ENCODE assay signal across 10 mouse cellular contexts in the genomic region with DNA sequence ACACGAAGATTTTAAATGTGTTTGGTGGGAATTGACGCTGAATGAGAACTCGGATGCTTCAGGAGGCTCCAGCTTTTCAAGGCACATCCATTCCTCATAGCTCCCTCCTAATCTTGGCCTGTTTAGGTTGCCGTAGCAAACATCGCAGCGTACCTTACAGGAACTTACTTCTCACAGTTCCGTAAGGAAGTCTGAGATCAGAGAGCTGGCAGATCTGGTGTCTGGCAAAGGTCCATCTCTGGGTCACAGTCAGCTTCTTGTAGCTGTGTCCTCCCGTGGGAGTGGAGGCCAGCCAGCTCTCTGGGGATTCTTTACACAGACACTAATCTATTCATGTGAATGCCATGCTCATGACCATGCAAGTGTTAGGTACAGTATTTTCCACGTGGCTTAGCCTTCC.
A peak's percentile ranks its signal among the peaks of the same experiment; 100 is the strongest.
DNase-seq lines count a peak whose midpoint lies in the region.
"Had no signal": no experiment of that assay in that cellular context is flagged by ENCODE, and none has a peak within 500 bp of the region (broad histone marks: within the 10 kb centered on the region; RNA-seq: fewer than 3 reads in every experiment).

No protein-coding gene starts in this region.

- peak; percentile 44 to 51 for DNase-seq in cerebellum, postnatal 14 days
- no peak for DNase-seq in cerebellum, adult 11 months
- DNase-seq in kidney, adult 9 months, result peak; percentile 17
- no peak for DNase-seq in kidney, adult 8-10 months
- DNase-seq in urinary bladder, postnatal 14 days (ENCODE audit: low spot score), result peak; percentile 21
- no peak for DNase-seq in urinary bladder, postnatal 25 days (ENCODE audit: low spot score)
- peak; percentile 52 for DNase-seq in testis, postnatal 14 days (ENCODE audit: low spot score)
- no peak for DNase-seq in heart, adult 9 months (ENCODE audit: low spot score in 2 of 2)
- DNase-seq: B cell, adult 2 months; thymus, postnatal 4 days had no signal

Comparison
In these comparisons a context has a peak if more than half of its experiments do, and no peak if none do; other contexts are left out.
1. DNase-seq: peak in cerebellum, postnatal 14 days (2 of 2), kidney, adult 9 months (single experiment), urinary bladder, postnatal 14 days (single experiment) and testis, postnatal 14 days (single experiment); none in cerebellum, adult 11 months (single experiment), kidney, adult 8-10 months (0 of 2), urinary bladder, postnatal 25 days (single experiment) and heart, adult 9 months (0 of 2).